ENCODE assay signal across 8 mouse cellular contexts in genomic region chr2:163718951-163719603, GRCm38 (mm10). TPM values are rescaled to one million over a fixed set of nuclear protein-coding genes. Genes with fewer than 3 reads are reported as not detected.
DNase-seq lines count a peak whose midpoint lies in the region; ATAC-seq lines count a peak whose summit lies in the region.

No protein-coding gene starts in this region.

- WGBS in forebrain, embryonic 10.5 days, result 57% methylated on average over 9 of the region's 9 CpGs
- whole genome bisulfite sequencing in heart, embryonic 14.5 days, result 19% methylated on average over 9 of the region's 9 CpGs
- WGBS in liver, embryonic 12.5 days (ENCODE audit: insufficient replicate concordance), result 35% methylated on average over 9 of the region's 9 CpGs
- 40% methylated on average over 9 of the region's 9 CpGs for WGBS in stomach, embryonic 14.5 days

- peak overlapping the region; percentile 16 for H3K4me2 ChIP-seq in heart, embryonic 14.5 days (ENCODE audit: low read length)
- H3K4me2 ChIP-seq in liver, embryonic 12.5 days, result peak overlapping the region; percentile 55
- no peak overlapping the region for H3K4me2 ChIP-seq in stomach, embryonic 14.5 days (replicated peaks; ENCODE audit: low read depth, low read length)

- DNase-seq in c-Kit-negative CD71-positive TER-119-positive erythroid progenitor cells, embryonic 14.5 days (ENCODE audit: low read depth, low spot score), result peak; percentile 62
- peak; percentile 80 for DNase-seq in forebrain, embryonic 10.5 days (ENCODE audit: extremely low spot score, low spot score)
- DNase-seq in kidney, postnatal 10 days, result peak; percentile 89
- peak; percentile 71 to 83 for DNase-seq in natural killer cell, adult 2 months (ENCODE audit: low spot score in 2 of 2)

- peak overlapping the region; percentile 38; the same call in 1 of the 2 replicates for H3K9ac ChIP-seq in heart, embryonic 14.5 days (ENCODE audit: low read length)
- H3K9ac ChIP-seq in liver, embryonic 12.5 days, result 0 out of 2 replicates have a peak overlapping the region, but pooled peaks have one; percentile 49
- no peak overlapping the region for H3K9ac ChIP-seq in stomach, embryonic 14.5 days (replicated peaks; ENCODE audit: low read depth, low read length)

- H3K9me3 ChIP-seq in forebrain, embryonic 10.5 days, result no peaks in the 10 kb centered on the region
- no peaks in the 10 kb centered on the region for H3K9me3 ChIP-seq in heart, embryonic 14.5 days (ENCODE audit: control insufficient read depth, low read length)
- H3K9me3 ChIP-seq in liver, embryonic 12.5 days (replicated peaks), result no peaks in the 10 kb centered on the region
- H3K9me3 ChIP-seq in stomach, embryonic 14.5 days (ENCODE audit: control insufficient read depth, low read depth, low read length), result no peaks in the 10 kb centered on the region

- peak; percentile 98 for ATAC-seq in CD4-positive, CD25-positive, alpha-beta regulatory T cell, adult 4 months
- ATAC-seq in heart, embryonic 14.5 days (ENCODE audit: insufficient number of reproducible peaks, insufficient read depth, low FRiP score, low read depth), result peak; percentile 58
- ATAC-seq in liver, embryonic 12.5 days, result peak; percentile 74
- peak; percentile 78 for ATAC-seq in stomach, embryonic 14.5 days (ENCODE audit: insufficient number of reproducible peaks, insufficient read depth, low FRiP score, low read depth)

- H3K4me3 ChIP-seq in forebrain, embryonic 10.5 days, result no peak overlapping the region
- no peak overlapping the region for H3K4me3 ChIP-seq in heart, embryonic 14.5 days (ENCODE audit: control insufficient read depth in 1 of 2, insufficient read depth in 1 of 2, low read depth in 1 of 2, low read length in 2 of 2)
- H3K4me3 ChIP-seq in liver, embryonic 12.5 days, result 0 out of 2 replicates have a peak overlapping the region, but pooled peaks have one; percentile 20
- H3K4me3 ChIP-seq in stomach, embryonic 14.5 days (ENCODE audit: low read depth, low read length), result no peak overlapping the region

- H3K27ac ChIP-seq in forebrain, embryonic 10.5 days, result 0 out of 2 replicates have a peak overlapping the region, but pooled peaks have one; percentile 5
- peak overlapping the region; percentile 67 to 72 for H3K27ac ChIP-seq in heart, embryonic 14.5 days (replicated peaks in 1 of 2; ENCODE audit: control insufficient read depth in 1 of 2, insufficient read depth in 1 of 2, low read depth in 2 of 2, low read length in 2 of 2)
- peak overlapping the region; percentile 57; the same call in 1 of the 2 replicates for H3K27ac ChIP-seq in liver, embryonic 12.5 days
- H3K27ac ChIP-seq in stomach, embryonic 14.5 days (ENCODE audit: low read length), result no peak overlapping the region

- H3K27me3 ChIP-seq in forebrain, embryonic 10.5 days (ENCODE audit: poor library complexity, severe bottlenecking), result no peaks in the 10 kb centered on the region
- no peaks in the 10 kb centered on the region for H3K27me3 ChIP-seq in heart, embryonic 14.5 days (ENCODE audit: control insufficient read depth, insufficient read depth, low read length)
- no peaks in the 10 kb centered on the region for H3K27me3 ChIP-seq in liver, embryonic 12.5 days (replicated peaks)
- H3K27me3 ChIP-seq in stomach, embryonic 14.5 days (ENCODE audit: control insufficient read depth, insufficient read depth, low read length), result no peaks in the 10 kb centered on the region

- H3K36me3 ChIP-seq in forebrain, embryonic 10.5 days (replicated peaks), result peaks cover 34% of the 10 kb centered on the region
- peaks cover 26% of the 10 kb centered on the region for H3K36me3 ChIP-seq in heart, embryonic 14.5 days (ENCODE audit: control insufficient read depth, insufficient read depth, low read length)
- H3K36me3 ChIP-seq in liver, embryonic 12.5 days, result peaks cover 33% of the 10 kb centered on the region
- H3K36me3 ChIP-seq in stomach, embryonic 14.5 days (ENCODE audit: control insufficient read depth, insufficient read depth, low read length), result peaks cover under 1% of the 10 kb centered on the region; the same call in 1 of the 2 replicates

- H3K4me1 ChIP-seq in forebrain, embryonic 10.5 days, result peaks cover 25% of the 10 kb centered on the region
- peaks cover 25 to 42% of the 10 kb centered on the region in 2 experiments for H3K4me1 ChIP-seq in heart, embryonic 14.5 days (ENCODE audit: control insufficient read depth in 2 of 2, insufficient read depth in 2 of 2, low read length in 2 of 2)
- H3K4me1 ChIP-seq in liver, embryonic 12.5 days, result peaks cover 28% of the 10 kb centered on the region
- peaks cover 4% of the 10 kb centered on the region; the same call in 1 of the 2 replicates for H3K4me1 ChIP-seq in stomach, embryonic 14.5 days (ENCODE audit: control insufficient read depth, insufficient read depth, low read length)

RNA-seq across cellular contexts. Expression of gene Ada, which starts 31.0 kb away (rescaled TPM):
- polyA plus RNA-seq in CD4-positive, CD25-positive, alpha-beta regulatory T cell, adult 4 months (2017; shearing (Covaris generic)), result 10 to 100 TPM in 1 of 2 experiments, 1 to 10 TPM in 1; 9.2 to 13.8 TPM
- 13.6 and 13.9 TPM in 2 replicates for polyA plus RNA-seq in forebrain, embryonic 10.5 days (2016; fragmentation: Nextera tagmentation; extraction: Ambion mirVana)
- polyA plus RNA-seq in heart, embryonic 14.5 days (2014; fragmentation: Nextera tagmentation; extraction: Ambion mirVana), result 2.3 and 4.0 TPM in 2 replicates
- polyA plus RNA-seq in liver, embryonic 12.5 days (2016; fragmentation: Nextera tagmentation; extraction: Ambion mirVana), result 6.6 and 6.7 TPM in 2 replicates
- polyA plus RNA-seq in stomach, embryonic 14.5 days (2014; fragmentation: Nextera tagmentation; extraction: Ambion mirVana), result 6.8 and 6.9 TPM in 2 replicates
